Mouse (Mus musculus): ENCODE measurements around the gene Gm7347.
"Not testable (repeated sequence)": the region's sequence is repeated elsewhere in the genome, so short reads cannot be mapped to it uniquely, and the experiment has no call there.

Gene Gm7347

GRCm38 (mm10) chr5:26058481-26058880 is at the start of gene Gm7347:
Gm7347 (minus strand) TSS chr5:26058581.
- DNase-seq (ENCODE audit: low spot score): not testable (repeated sequence)

- DNase-seq (ENCODE audit: low spot score): not testable (repeated sequence)
Measured at GRCm38 (mm10) chr5:26105262-26105661, 46.9 kb upstream of the Gm7347 start, which contains the start of gene 5031410I06Rik. 5031410I06Rik (minus strand) TSS chr5:26105362.

- DNase-seq (ENCODE audit: low spot score): not testable (repeated sequence)
Measured at GRCm38 (mm10) chr5:26089191-26089590, 30.8 kb upstream of the Gm7347 start, which contains the start of gene Gm10471. Gm10471 (minus strand) TSS chr5:26089291.

DNA sequence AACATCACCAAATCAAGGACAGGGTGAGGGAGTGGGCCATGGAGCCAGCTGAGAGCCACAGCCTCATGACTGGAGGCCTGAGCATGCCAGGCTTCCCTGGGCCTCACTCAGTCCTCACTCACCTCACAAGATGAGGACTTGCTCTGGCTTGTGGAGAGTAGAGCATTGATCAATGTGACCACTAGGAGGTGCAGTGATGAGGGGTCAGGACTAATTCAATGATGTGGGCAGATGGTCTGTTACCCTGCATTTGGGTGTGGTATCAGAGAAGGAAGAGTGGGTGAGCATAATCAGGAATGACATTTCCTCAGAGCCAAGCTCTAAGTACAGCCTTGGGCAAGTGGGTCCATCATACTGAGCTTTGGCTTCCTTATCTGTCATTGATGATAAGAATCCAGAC is 20.6 kb upstream of the Gm7347 start:
- DNase-seq (ENCODE audit: low spot score): not testable (repeated sequence)

DNA sequence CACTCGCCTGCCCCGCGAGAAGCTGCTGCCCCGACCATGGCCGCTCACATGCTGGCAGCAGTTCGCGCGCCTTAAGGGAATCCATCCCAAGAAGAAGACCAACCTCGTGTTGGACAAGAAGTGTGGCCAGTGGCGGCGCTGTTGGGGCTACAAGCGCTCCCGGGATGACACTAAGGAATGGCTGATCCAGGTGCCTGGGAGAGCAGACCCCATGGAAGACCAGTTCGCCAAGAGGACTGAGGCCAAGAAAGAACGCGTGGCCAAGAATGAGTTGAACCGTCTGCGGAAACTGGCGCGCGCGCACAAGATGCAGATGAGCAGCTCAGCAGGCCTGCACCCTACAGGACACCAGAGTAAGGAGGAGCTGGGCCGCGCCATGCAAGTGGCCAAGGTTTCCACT is 12.3 kb upstream of the Gm7347 start:
- no peak for DNase-seq (ENCODE audit: low spot score)

GRCm38 (mm10) chr5:26039458-26039857 is 18.9 kb downstream of the Gm7347 start, which contains the start of gene Speer4a:
Speer4a (minus strand) TSS chr5:26039558.
- DNase-seq (ENCODE audit: low spot score): not testable (repeated sequence)

GRCm38 (mm10) chr5:26022816-26023215 is 35.6 kb downstream of the Gm7347 start, which contains the start of gene Gm5862:
Gm5862 (minus strand) TSS chr5:26022916.
- not testable (repeated sequence) for DNase-seq (ENCODE audit: low spot score)

DNA sequence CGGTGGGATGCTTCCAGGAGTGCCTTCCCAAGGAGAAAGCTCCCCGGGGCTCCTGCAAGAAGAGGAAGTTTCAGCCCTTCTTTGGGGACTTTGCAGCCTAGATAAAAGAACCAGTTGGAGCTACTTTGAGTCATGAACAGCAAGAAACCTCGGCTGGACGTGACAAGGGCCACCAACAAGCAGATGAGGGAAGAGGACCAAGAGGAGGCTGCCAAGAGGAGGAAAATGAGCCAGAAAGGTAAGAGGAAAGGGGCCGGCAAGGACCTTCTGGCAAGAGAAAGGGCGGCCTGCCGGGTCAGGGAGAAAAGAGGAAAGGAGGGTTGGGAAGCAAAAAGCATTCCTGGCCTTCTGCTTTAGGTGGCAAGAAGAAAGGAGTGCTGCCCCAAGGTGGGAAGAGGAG is 50.7 kb downstream of the Gm7347 start:
- not testable (repeated sequence) for DNase-seq (ENCODE audit: low spot score)

DNA sequence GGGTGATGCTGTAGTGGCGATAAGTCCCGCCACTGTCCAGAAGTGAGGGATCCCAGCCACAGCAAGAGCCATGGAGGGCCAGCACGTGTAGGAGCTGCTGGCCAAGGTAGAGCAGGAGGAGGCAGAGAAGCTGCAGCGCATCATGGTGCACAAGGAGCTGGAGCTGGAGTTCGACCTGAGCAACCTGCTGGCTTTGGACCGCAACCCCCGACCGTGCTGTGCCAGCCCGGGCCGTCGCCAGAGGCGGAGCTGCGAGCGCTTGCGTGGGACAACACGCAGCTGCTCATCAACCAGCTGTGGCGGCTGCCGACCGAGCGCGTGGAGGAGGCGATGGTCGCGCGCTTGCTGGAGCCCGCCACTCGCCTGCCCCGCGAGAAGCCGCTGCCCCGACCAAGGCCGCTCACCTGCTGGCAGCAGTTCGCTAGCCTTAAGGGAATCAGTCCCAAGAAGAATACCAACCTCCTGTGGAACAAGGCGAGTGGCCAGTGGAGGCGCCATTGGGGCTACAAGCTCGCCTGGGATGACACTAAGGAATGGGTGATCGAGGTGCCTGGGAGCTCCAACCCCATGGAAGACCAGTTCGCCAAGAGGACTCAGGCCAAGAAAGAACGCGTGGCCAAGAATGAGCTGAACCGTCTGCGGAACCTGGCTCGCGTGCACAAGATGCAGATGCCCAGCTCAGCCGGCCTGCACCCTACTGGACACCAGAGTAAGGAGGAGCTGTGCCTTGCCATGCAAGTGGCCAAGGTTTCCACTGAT is 51.3 kb downstream of the Gm7347 start:
- DNase-seq (ENCODE audit: low spot score): peak; percentile 4

DNA sequence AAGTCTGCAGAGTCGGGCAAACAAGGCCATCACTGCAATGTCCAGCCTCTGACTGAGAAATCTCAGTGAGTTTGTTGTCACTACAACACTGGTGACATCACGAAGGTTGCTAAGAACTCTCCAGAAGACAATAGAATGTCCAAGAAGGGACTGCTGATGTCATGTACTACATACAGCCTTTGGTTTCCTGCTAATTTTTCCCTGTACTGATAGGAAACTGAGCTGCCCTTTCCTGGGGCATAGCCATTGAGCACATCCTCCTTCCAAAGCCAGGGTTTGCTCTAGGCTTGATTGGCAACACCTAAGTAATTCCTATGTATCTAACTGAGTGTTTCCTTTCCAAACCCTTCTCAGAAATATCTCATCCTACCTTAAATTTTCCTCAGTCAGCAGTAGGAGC is 53.7 kb downstream of the Gm7347 start, which contains the start of gene Gm1979:
Gene Gm1979, minus strand, starts transcription at position 101 of the 400 bp plus-strand sequence.
- not testable (repeated sequence) for DNase-seq (ENCODE audit: low spot score)
